26 mouse cellular contexts compared by ENCODE assay signal in the genomic region with DNA sequence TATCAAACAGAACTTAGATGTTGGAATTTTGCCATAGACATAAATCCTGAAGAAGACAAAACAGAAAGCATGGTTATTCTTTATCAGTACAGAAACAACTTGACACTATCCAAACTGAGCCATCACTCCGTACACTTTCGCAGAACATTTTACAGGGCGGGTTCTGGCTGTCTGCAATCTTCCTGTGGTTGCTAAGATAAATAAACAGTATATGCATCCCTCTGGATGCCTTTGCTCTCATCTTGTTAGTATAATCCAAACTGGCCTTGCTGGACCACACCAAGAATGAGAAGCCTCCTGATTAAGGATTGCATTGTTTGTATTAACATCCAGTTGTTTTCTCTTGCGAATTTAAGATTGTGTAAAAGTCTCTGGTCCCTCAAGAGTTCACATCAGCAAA. TPM values are rescaled to one million over a fixed set of nuclear protein-coding genes. Genes with fewer than 3 reads are reported as not detected.
DNase-seq lines count a peak whose midpoint lies in the region; ATAC-seq and TF ChIP-seq lines count a peak whose summit lies in the region.
"Had no signal": no experiment of that assay in that cellular context is flagged by ENCODE, and none has a peak within 500 bp of the region (broad histone marks: within the 10 kb centered on the region; RNA-seq: fewer than 3 reads in every experiment).

No protein-coding gene starts in this region.

- no peaks in the 10 kb centered on the region for H3K9me3 ChIP-seq in lung, embryonic 16.5 days (ENCODE audit: control insufficient read depth, low read length)
- H3K9me3 ChIP-seq in intestine, postnatal 0 days (ENCODE audit: control insufficient read depth) = no peaks in the 10 kb centered on the region
- H3K9me3 ChIP-seq: embryonic facial prominence, embryonic 15.5 days; hindbrain, embryonic 15.5 days; limb, embryonic 12.5 days; liver, embryonic 13.5 days; midbrain, embryonic 15.5 days had no signal

- H3K4me3 ChIP-seq in heart, adult 2 months = no peak overlapping the region
- H3K4me3 ChIP-seq in lung, embryonic 16.5 days (ENCODE audit: low read length) = no peak overlapping the region
- H3K4me3 ChIP-seq in intestine, postnatal 0 days (ENCODE audit: low read depth, low read length) = no peak overlapping the region
- H3K4me3 ChIP-seq: embryonic facial prominence, embryonic 15.5 days; hindbrain, embryonic 15.5 days; limb, embryonic 12.5 days; liver, embryonic 13.5 days; midbrain, embryonic 15.5 days had no signal

- H3K36me3 ChIP-seq in heart, adult 2 months (ENCODE audit: control insufficient read depth, insufficient read depth, low read length) = no peaks in the 10 kb centered on the region
- H3K36me3 ChIP-seq in lung, embryonic 16.5 days (ENCODE audit: control insufficient read depth, insufficient read depth, low read length) = no peaks in the 10 kb centered on the region
- H3K36me3 ChIP-seq in intestine, postnatal 0 days (ENCODE audit: control insufficient read depth, insufficient read depth) = no peaks in the 10 kb centered on the region
- H3K36me3 ChIP-seq: embryonic facial prominence, embryonic 15.5 days; hindbrain, embryonic 15.5 days; limb, embryonic 12.5 days; liver, embryonic 13.5 days; midbrain, embryonic 15.5 days had no signal

- no peaks in the 10 kb centered on the region for H3K27me3 ChIP-seq in heart, adult 2 months (ENCODE audit: control insufficient read depth, insufficient read depth, low read length)
- no peaks in the 10 kb centered on the region for H3K27me3 ChIP-seq in lung, embryonic 16.5 days (ENCODE audit: control insufficient read depth, insufficient read depth, low read depth, low read length)
- H3K27me3 ChIP-seq in intestine, postnatal 0 days (replicated peaks; ENCODE audit: control insufficient read depth, insufficient read depth, low read length) = no peaks in the 10 kb centered on the region
- H3K27me3 ChIP-seq: embryonic facial prominence, embryonic 15.5 days; hindbrain, embryonic 15.5 days; limb, embryonic 12.5 days; liver, embryonic 13.5 days; midbrain, embryonic 15.5 days; Patski had no signal

- H3K79me2 ChIP-seq in heart, adult 2 months (replicated peaks; ENCODE audit: control insufficient read depth, insufficient read depth, low read length) = no peaks in the 10 kb centered on the region

- no peak for DNase-seq in heart, adult 2 months
- no peak for DNase-seq in heart, postnatal 10 days
- no peak for DNase-seq in lung, postnatal 4 days
- DNase-seq in cerebellum, postnatal 36 days = no peak
- DNase-seq in layer of hippocampus, adult 9-11 months = no peak
- DNase-seq: adrenal gland, adult 2 months; cerebellum, adult 11 months; cerebellum, postnatal 14 days; embryo, embryonic 11 days; forebrain, postnatal 0 days; kidney, adult 2 months; kidney, postnatal 25 days; liver, embryonic 13.5 days; lung, adult 2 months; thymus, adult 2 months; thymus, postnatal 4 days had no signal

- no peak for TF ChIP-seq POLR2A in heart, adult 2 months (IDR thresholded peaks at IDR 0.05; ENCODE audit: insufficient read depth, low read depth, low read length)

- 59% methylated on average over 4 of the region's 4 CpGs for WGBS in heart, adult 2 months
- 49% methylated on average over 4 of the region's 4 CpGs for WGBS in lung, embryonic 16.5 days
- WGBS in intestine, postnatal 0 days = 65% methylated on average over 4 of the region's 4 CpGs

- H3K4me1 ChIP-seq in heart, adult 2 months (ENCODE audit: control insufficient read depth, insufficient read depth, low read length) = no peaks in the 10 kb centered on the region; the same call in 1 of the 2 replicates
- H3K4me1 ChIP-seq in lung, embryonic 16.5 days (replicated peaks; ENCODE audit: control insufficient read depth, insufficient read depth, low read length) = no peaks in the 10 kb centered on the region
- H3K4me1 ChIP-seq in intestine, postnatal 0 days (replicated peaks; ENCODE audit: control insufficient read depth, insufficient read depth, low read length) = no peaks in the 10 kb centered on the region
- H3K4me1 ChIP-seq: hindbrain, embryonic 15.5 days; limb, embryonic 12.5 days; liver, embryonic 13.5 days; midbrain, embryonic 15.5 days had no signal

- no peak for TF ChIP-seq CTCF in heart, adult 2 months (IDR thresholded peaks at IDR 0.05)
- TF ChIP-seq CTCF in intestine, postnatal 0 days (IDR thresholded peaks at IDR 0.05; ENCODE audit: low read depth) = no peak

- H3K4me2 ChIP-seq in lung, embryonic 16.5 days (ENCODE audit: low read depth, low read length) = no peak overlapping the region
- H3K4me2 ChIP-seq in intestine, postnatal 0 days (replicated peaks; ENCODE audit: low read depth) = no peak overlapping the region
- H3K4me2 ChIP-seq: embryonic facial prominence, embryonic 15.5 days; hindbrain, embryonic 15.5 days; limb, embryonic 12.5 days; liver, embryonic 13.5 days; midbrain, embryonic 15.5 days had no signal

- 0 out of 2 replicates have a peak, but pooled peaks have one; percentile 45 for ATAC-seq in lung, embryonic 16.5 days (ENCODE audit: low read depth)
- no peak for ATAC-seq in intestine, postnatal 0 days
- ATAC-seq: forebrain, postnatal 0 days; midbrain, embryonic 15.5 days; Patski had no signal

- TF ChIP-seq EP300 in heart, adult 2 months (IDR thresholded peaks at IDR 0.05; ENCODE audit: insufficient read depth, low read depth, low read length) = no peak

- intact Hi-C loops in heart, adult 2 months (cut with DNase I) = no loop called here
- intact Hi-C loops in heart, postnatal 10 days (cut with DNase I) = no loop called here

- no peak overlapping the region for H3K9ac ChIP-seq in heart, adult 2 months (ENCODE audit: low read depth, low read length)
- no peak overlapping the region for H3K9ac ChIP-seq in lung, embryonic 16.5 days (ENCODE audit: low read length)
- no peak overlapping the region for H3K9ac ChIP-seq in intestine, postnatal 0 days (ENCODE audit: low read depth, low read length)
- H3K9ac ChIP-seq: embryonic facial prominence, embryonic 15.5 days; forebrain, postnatal 0 days; hindbrain, embryonic 15.5 days; limb, embryonic 12.5 days; liver, embryonic 13.5 days; midbrain, embryonic 15.5 days had no signal

- H3K27ac ChIP-seq in heart, adult 2 months = peak overlapping the region; percentile 12; the same call in 1 of the 2 replicates
- H3K27ac ChIP-seq in lung, embryonic 16.5 days (ENCODE audit: low read length) = no peak overlapping the region
- H3K27ac ChIP-seq in intestine, postnatal 0 days (ENCODE audit: low read depth, low read length) = 0 out of 2 replicates have a peak overlapping the region, but pooled peaks have one; percentile 17
- H3K27ac ChIP-seq: embryonic facial prominence, embryonic 15.5 days; hindbrain, embryonic 15.5 days; limb, embryonic 12.5 days; liver, embryonic 13.5 days; macrophage; midbrain, embryonic 15.5 days had no signal

RNA-seq across cellular contexts. Expression of gene Lum, which starts 29.2 kb away (rescaled TPM):
- total RNA-seq in heart, adult 2 months (2021) = 10 to 100 TPM; 30.9 to 58.8 TPM
- polyA plus RNA-seq in heart, adult 2 months (2012; rRNA removed) = 39.7 and 136 TPM in 2 replicates
- 100 to 1,000 TPM; 137 to 148 TPM for total RNA-seq in heart, postnatal 10 days (2021)
- polyA plus RNA-seq in lung, embryonic 16.5 days (2015; fragmentation: Nextera tagmentation; extraction: Ambion mirVana) = 46.4 and 58.2 TPM in 2 replicates
- 108 and 111 TPM in 2 replicates for polyA plus RNA-seq in intestine, postnatal 0 days (2015; fragmentation: Nextera tagmentation; extraction: Ambion mirVana)
- total RNA-seq: ES-E14; hematopoietic stem cell, adult 5-6 weeks had no signal
- polyA plus RNA-seq: macrophage, Patski had no signal

RNA-seq across cellular contexts. Expression of gene Dcn, which starts 56.3 kb away (rescaled TPM):
- 100 to 1,000 TPM; 385 to 401 TPM for total RNA-seq in heart, adult 2 months (2021)
- polyA plus RNA-seq in heart, adult 2 months (2012; rRNA removed) = 442 and 744 TPM in 2 replicates
- 100 to 1,000 TPM; 496 to 539 TPM for total RNA-seq in heart, postnatal 10 days (2021)
- polyA plus RNA-seq in lung, embryonic 16.5 days (2015; fragmentation: Nextera tagmentation; extraction: Ambion mirVana) = 179 and 191 TPM in 2 replicates
- polyA plus RNA-seq in intestine, postnatal 0 days (2015; fragmentation: Nextera tagmentation; extraction: Ambion mirVana) = 353 and 355 TPM in 2 replicates
- total RNA-seq: hematopoietic stem cell, adult 5-6 weeks had no signal
